Mouse (Mus musculus) thymus, adult 2 months (tissue): Measurements from ENCODE around the gene Dnajb2. TPM values are rescaled to one million over a fixed set of nuclear protein-coding genes. Genes with fewer than 3 reads are reported as not detected.

Experiments
- DNase-seq: peaks from one replicate; pipeline ENCODE4 v3.0.0; 2021
- H3K27ac ChIP-seq: fragments of 200-500 bp; 2 replicates; pipeline ENCODE4 v1.5.1; 2012; ENCODE audit warnings: low read length, control low read depth; ENCODE audit not compliant: control insufficient read depth, insufficient read depth
- H3K27me3 ChIP-seq: fragments of 200-500 bp; 2 replicates; pipeline ENCODE4 v1.6.1; 2012; ENCODE audit warnings: mild to moderate bottlenecking, low read length, moderate library complexity, mixed read lengths; ENCODE audit not compliant: control insufficient read depth, insufficient read depth
- H3K36me3 ChIP-seq: fragments of 200-500 bp; 2 replicates; pipeline ENCODE4 v1.6.1; 2012; ENCODE audit warnings: mild to moderate bottlenecking, low read length, moderate library complexity; ENCODE audit not compliant: control insufficient read depth, insufficient read depth
- H3K4me1 ChIP-seq: fragments of 200-500 bp; replicated peaks from 2 replicates; pipeline ENCODE4 v1.6.1; 2012; ENCODE audit warnings: low read length; ENCODE audit not compliant: control insufficient read depth, insufficient read depth
- H3K4me3 ChIP-seq: fragments of 200-500 bp; 2 replicates; pipeline ENCODE4 v1.5.1; 2012; ENCODE audit warnings: mild to moderate bottlenecking, low read length, control low read depth, moderate library complexity; ENCODE audit not compliant: control insufficient read depth, insufficient read depth
- CTCF ChIP-seq: fragments of 200-500 bp; IDR thresholded peaks from 2 replicates; pipeline ENCODE4 v1.5.1; 2012; ENCODE audit warnings: mild to moderate bottlenecking, control low read depth, low read length, moderate library complexity, borderline replicate concordance; ENCODE audit not compliant: control insufficient read depth, poor library complexity, insufficient read depth; ENCODE audit errors: extremely low read depth
- POLR2A ChIP-seq: fragments of 200-500 bp; IDR thresholded peaks from 2 replicates; pipeline ENCODE4 v1.6.1; 2012; ENCODE audit warnings: mild to moderate bottlenecking, low read length, control low read depth, moderate library complexity; ENCODE audit not compliant: control insufficient read depth, poor library complexity, insufficient read depth; ENCODE audit errors: extremely low read depth
- WGBS: fragments of 180-500 bp; shearing (Covaris S2); methylation state at CpG from one replicate; pipeline ENCODE4 v1.1.7; 2018; 5-methylcytosine and 5-hydroxymethylcytosine counted together
- polyA plus RNA-seq: library from polyadenylated mRNA; depleted of rRNA; stranded (reverse); fragments of >200 nt; gene quantifications from 2 replicates; pipeline ENCODE4 v1.2.3, GENCODE M21; 2012

Dnajb2 gene
- polyA plus RNA-seq, 1 experiment: 22.3 TPM

GRCm38 (mm10) chr1:75234606-75235005 lies 1.6 kb upstream of the Dnajb2 start:
- Histone ChIP-seq H3K27ac (no peak overlapping the region), H3K36me3 (no peaks in the 10 kb centered on the region), H3K27me3 (no peaks in the 10 kb centered on the region), H3K4me3 (no peak overlapping the region), H3K4me1 (peaks cover 6% of the 10 kb centered on the region)
- peak; percentile 78 for DNase-seq
- TF ChIP-seq CTCF (peak; percentile 60; the same call in 1 of the 2 replicates), POLR2A (no peak)
- under 1% methylated on average over 8 of the region's 8 CpGs for WGBS

GRCm38 (mm10) chr1:75239591-75239990 lies 3.4 kb downstream of the Dnajb2 start:
- 93% methylated on average over 10 of the region's 10 CpGs for WGBS
- DNase-seq: no peak
- Histone ChIP-seq H3K4me3 (no peak overlapping the region), H3K4me1 (peaks cover 6% of the 10 kb centered on the region), H3K27ac (no peak overlapping the region), H3K27me3 (no peaks in the 10 kb centered on the region), H3K36me3 (no peaks in the 10 kb centered on the region)
- TF ChIP-seq CTCF (no peak), POLR2A (no peak)

GRCm38 (mm10) chr1:75243411-75243810 lies 7.2 kb downstream of the Dnajb2 start:
- Histone ChIP-seq H3K4me3 (no peak overlapping the region), H3K27ac (no peak overlapping the region), H3K36me3 (no peaks in the 10 kb centered on the region), H3K4me1 (peaks cover 6% of the 10 kb centered on the region), H3K27me3 (no peaks in the 10 kb centered on the region)
- TF ChIP-seq CTCF: no peak
- TF ChIP-seq POLR2A: no peak
- 97% methylated on average over 14 of the region's 14 CpGs for WGBS
- no peak for DNase-seq

- peaks cover 9% of the 10 kb centered on the region for H3K4me1 ChIP-seq
- no peak for TF ChIP-seq CTCF
- no peak for TF ChIP-seq POLR2A
- 98% methylated on average over 12 of the region's 12 CpGs for WGBS
- no peaks in the 10 kb centered on the region for H3K27me3 ChIP-seq
- H3K27ac ChIP-seq: no peak overlapping the region
- no peak overlapping the region for H3K4me3 ChIP-seq
- no peak for DNase-seq
- no peaks in the 10 kb centered on the region for H3K36me3 ChIP-seq
Observed at GRCm38 (mm10) chr1:75244175-75244826, 8.1 kb downstream of the Dnajb2 start.

GRCm38 (mm10) chr1:75244836-75245235 lies 8.6 kb downstream of the Dnajb2 start:
- DNase-seq: no peak
- TF ChIP-seq POLR2A: no peak
- TF ChIP-seq CTCF: no peak
- Histone ChIP-seq H3K27me3 (no peaks in the 10 kb centered on the region), H3K4me3 (no peak overlapping the region), H3K4me1 (peaks cover 9% of the 10 kb centered on the region), H3K27ac (no peak overlapping the region), H3K36me3 (no peaks in the 10 kb centered on the region)
- WGBS: 76% methylated on average over 4 of the region's 4 CpGs

- peaks cover 22% of the 10 kb centered on the region for H3K4me1 ChIP-seq
- no peak overlapping the region for H3K27ac ChIP-seq
- no peaks in the 10 kb centered on the region for H3K27me3 ChIP-seq
- no peak for TF ChIP-seq POLR2A
- no peak for TF ChIP-seq CTCF
- no peaks in the 10 kb centered on the region for H3K36me3 ChIP-seq
- WGBS: 94% methylated on average over 16 of the region's 16 CpGs
- DNase-seq: no peak
- no peak overlapping the region for H3K4me3 ChIP-seq
Observed at GRCm38 (mm10) chr1:75247071-75247930, 11.1 kb downstream of the Dnajb2 start.
